Mouse (Mus musculus) effector memory CD4-positive, alpha-beta T cell, adult 7 months (primary cell): Measurements from ENCODE around the gene Trmt5. TPM values are rescaled to one million over a fixed set of nuclear protein-coding genes. Genes with fewer than 3 reads are reported as not detected.

ENCODE experiments used
- polyA plus RNA-seq: library from polyadenylated mRNA; unstranded; fragments of 100-300 nt; shearing (Covaris generic); gene quantifications from one replicate; pipeline ENCODE4 v1.2.1, GENCODE M21; 2017

Gene Trmt5
- 6.3 TPM for polyA plus RNA-seq

GRCm38 (mm10) chr12:73286287-73287092 is at the start of gene Trmt5, which contains the start of gene Slc38a6:
Gene Trmt5 (minus strand): TSS chr12:73286710.
Gene Slc38a6 (plus strand): TSS chr12:73286779.

Other genes with a start within 250 kb of the Trmt5 start
- gene Six1, start 232.8 kb downstream of the Trmt5 start, polyA plus RNA-seq: 0.17 TPM
- 0.22 TPM for gene Six4, start 173.3 kb downstream of the Trmt5 start, polyA plus RNA-seq
- gene Mnat1, start 163.0 kb downstream of the Trmt5 start, polyA plus RNA-seq: 18.7 TPM
- 6.3 TPM for gene Slc38a6, start 69 bp upstream of the Trmt5 start, polyA plus RNA-seq